Mouse (Mus musculus) gonadal fat pad, adult 2 months (tissue): ENCODE data around the gene Hlcs. TPM values are rescaled to one million over a fixed set of nuclear protein-coding genes. Genes with fewer than 3 reads are reported as not detected.

Source experiments
- DNase-seq: peaks from one replicate; pipeline ENCODE4 v3.0.0-alpha.2; 2012; ENCODE audit warnings: low read depth
- polyA plus RNA-seq: library from polyadenylated mRNA; depleted of rRNA; stranded (reverse); fragments of >200 nt; gene quantifications from 2 replicates; pipeline ENCODE4 v1.2.3, GENCODE M21; 2012

The Hlcs gene
- polyA plus RNA-seq, 1 experiment, result 13.0 TPM

- no peak for DNase-seq
These were observed 151.4 kb downstream of the Hlcs start for GRCm38 (mm10) chr16:94162000-94162399.

GRCm38 (mm10) chr16:94157819-94158218, 155.6 kb downstream of the Hlcs start:
- DNase-seq, result no peak

DNA sequence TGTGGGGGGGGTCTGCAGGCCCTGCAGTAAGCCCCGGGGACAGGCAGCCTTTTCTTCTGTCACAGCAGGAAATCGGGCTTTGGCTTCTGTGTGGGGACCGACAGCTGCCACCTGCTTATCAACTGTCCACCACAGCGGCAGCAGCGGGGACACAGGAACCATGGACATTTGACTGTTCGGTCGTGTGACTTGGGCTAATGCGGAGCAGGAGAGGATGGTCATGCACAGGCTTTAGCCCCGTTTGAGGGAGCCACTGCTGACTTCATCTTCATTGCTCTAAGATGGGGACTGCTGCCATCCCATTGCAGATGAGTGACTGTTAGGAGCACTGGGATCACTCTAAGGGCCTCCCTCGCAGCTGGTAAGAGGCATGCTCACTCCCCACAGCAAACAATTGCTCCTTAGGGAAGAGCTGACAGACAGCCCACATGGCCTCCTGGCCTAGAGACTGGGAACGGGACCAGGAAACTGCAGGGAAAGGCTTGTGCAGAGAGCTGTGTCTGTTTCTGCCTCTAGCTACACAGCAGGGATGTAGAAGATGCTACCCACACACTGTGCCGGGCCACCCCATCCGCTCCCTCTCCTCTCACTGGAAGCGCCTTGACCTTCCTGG, 158.2 kb downstream of the Hlcs start:
- no peak for DNase-seq

DNA sequence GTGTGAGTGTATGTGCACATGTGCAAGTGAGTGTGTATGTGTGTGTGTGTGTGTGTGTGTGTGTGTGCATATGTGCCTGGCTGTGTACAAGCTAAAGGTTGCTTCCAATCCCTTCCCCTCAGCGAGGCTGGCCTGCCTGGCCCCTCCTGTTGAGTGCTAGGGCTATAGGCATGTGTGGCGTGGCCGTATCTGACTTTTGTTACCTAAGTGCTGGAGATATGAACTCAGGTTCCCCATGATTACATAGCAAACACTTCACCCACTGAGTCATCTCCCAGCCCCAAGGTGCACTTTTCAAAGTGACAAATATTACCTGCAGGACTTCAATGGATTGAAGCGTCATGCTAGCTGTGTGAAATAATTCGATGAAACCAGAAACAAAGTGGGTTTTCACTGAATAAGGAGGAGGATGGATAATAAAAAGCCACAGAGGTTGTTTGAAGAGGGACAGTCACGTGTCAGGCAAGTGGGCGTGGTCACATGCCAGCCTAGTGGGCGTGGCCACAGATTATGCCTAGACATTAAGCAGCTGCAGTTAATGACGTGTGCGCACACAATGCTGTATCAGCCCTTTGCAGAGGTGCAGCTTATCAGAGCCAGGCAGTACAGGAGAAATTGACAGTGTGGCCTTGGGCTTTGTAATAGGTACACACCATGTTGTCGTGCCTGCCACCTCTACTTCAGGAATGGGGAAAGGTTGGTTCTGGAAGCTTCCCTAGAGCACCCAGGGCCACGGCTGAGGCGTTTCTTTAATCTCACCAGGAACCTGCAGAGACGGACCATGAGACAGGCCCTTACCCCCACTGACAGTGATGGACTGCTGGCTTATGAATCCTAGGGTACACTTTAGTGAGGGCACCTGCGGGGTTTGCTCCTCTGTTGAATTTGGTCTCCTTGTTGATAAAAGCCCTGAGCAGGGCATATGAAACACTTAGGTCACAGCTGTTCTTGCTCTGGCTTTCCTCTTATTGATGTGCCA, 163.0 kb downstream of the Hlcs start:
- DNase-seq, result no peak

GRCm38 (mm10) chr16:94148139-94148538, 165.2 kb downstream of the Hlcs start:
- DNase-seq, result no peak

GRCm38 (mm10) chr16:94143325-94143724, 170.0 kb downstream of the Hlcs start:
- no peak for DNase-seq

GRCm38 (mm10) chr16:94140746-94141145, 172.6 kb downstream of the Hlcs start:
- DNase-seq, result no peak

GRCm38 (mm10) chr16:94134218-94134617, 179.2 kb downstream of the Hlcs start:
- DNase-seq, result no peak

GRCm38 (mm10) chr16:94128236-94128835, 185.0 kb downstream of the Hlcs start:
- DNase-seq, result no peak

DNA sequence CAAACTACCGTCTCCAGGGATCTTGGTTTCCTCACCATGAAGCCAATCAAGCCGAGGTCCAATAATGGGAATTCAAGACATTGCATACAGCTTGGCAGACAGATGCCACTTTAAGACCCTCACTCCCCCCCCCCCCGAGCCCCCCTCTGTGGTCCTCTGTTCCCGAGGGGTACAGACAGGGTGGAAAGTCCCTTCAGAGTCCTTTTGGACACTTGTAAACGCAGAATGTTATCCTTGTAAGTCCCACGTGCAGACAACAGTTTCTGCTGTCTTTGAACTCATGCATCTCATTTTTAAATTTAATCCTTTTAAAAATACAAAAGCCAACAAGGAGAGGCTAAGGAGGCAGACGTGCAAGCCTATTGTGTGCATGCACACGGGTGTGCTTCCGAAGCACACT, 187.2 kb downstream of the Hlcs start:
- no peak for DNase-seq

- DNase-seq, result no peak
These were observed 188.0 kb downstream of the Hlcs start for GRCm38 (mm10) chr16:94125172-94125981.

GRCm38 (mm10) chr16:94123247-94123646, 190.1 kb downstream of the Hlcs start:
- no peak for DNase-seq

DNA sequence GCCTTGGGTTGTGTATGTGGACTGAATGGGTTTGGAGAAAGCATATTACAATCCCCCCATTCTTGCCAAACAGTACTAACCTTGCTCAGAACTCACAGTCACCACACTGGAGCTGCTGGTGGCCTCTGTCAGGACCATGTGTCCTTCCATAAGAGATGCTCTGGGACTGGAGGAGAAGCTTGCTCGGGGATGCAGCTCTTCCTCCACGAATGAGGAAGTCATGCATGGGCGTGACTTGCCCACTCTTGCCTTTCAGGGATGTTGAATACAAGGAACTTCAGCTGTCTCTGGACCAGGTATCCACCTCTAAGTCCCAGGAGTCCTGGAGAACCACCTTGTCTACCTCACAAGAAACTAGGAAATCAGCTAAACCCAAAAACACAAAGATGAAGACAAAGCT, 191.0 kb downstream of the Hlcs start:
- DNase-seq, result no peak

DNA sequence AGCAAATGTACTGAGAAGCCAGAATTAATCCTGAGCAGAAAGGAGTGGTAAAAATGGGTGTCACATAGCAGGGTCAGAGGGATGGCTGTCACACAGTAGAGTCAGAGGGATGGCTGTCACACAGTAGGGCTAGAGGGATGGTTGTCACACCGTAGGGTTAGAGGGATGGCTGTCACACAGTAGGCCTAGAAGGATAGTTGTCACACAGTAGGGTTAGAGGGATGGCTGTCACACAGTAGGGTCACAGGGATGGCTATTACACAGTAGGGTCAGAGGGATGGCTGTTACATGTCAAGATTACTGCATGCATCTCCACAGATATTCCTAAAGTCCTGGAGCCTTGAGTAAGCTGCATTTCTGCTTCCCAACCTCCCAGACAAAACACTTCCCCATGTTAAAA, 195.0 kb downstream of the Hlcs start:
- no peak for DNase-seq

- no peak for DNase-seq
These were observed 196.0 kb downstream of the Hlcs start for GRCm38 (mm10) chr16:94117333-94117732.

DNA sequence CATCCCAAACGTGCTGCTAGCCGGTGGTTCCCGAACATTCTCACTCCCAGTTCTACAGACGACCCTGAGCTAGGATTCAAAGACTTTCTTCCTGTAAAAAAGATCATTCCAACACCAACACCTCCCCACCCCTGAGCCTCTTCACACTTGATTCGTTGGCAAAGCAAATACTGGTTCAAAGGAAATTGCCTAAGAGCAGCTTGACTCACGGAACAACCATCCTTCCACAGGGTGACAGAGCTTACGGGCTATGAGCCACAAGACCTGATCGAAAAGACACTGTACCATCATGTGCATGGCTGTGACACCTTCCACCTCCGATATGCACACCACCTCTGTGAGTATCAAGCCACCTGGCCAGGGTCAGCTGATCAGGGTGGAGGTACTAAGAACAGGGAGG, 198.7 kb downstream of the Hlcs start:
- no peak for DNase-seq

DNA sequence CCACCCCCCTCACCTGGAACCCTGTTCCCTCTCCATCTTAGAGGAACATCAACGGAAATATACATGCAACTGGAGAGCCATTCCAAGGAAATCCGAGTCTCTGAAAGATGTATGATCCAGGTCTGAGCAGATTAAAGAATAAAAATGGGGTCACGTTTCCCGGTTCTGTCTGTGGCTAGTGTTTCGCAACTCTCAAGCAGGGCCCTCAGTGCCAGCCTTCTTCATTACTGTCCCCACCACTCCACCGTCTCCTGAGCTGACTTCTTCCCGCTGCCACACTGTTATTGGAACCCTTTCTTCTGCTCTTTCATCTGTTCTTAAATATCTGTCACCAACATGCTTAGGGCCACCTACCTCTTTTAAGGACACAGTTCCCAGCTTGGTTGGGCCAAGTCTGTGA, 200.2 kb downstream of the Hlcs start:
- no peak for DNase-seq

DNA sequence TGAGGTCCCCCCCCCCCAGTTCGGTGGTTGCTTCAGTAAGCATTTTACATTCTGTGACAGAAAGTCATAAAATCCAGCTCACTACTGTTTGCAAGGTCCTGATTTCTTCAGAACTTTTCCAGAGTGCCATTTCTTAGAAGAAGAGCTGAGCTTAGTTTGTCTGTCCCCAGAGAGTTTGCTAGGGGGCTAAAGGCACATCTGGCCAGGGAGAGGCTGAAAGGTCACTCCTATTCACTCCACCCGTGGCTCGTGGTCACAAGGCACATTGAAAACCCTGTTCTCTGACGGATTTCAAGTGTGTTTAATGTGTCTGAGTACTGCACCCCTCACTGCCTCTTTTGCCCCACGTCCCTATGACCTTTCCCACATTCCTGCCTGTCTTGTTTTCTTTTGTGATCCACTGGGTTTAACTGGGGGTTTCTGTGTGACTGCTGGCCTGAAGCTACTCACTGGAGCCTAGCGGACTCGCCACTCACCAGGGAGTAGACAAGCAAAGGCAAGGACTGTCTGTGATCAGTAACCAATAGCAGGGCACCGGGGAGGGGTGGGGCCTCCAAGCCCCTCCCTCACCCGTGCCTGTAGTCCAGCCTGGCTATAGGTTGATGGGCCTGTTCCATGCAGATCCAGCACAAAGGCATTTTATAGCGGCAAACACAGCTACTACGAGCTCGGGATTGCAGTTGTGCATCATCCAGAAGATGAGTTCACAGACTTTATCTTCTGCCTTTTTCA, 215.5 kb downstream of the Hlcs start:
- DNase-seq, result no peak

- DNase-seq, result no peak
These were observed 216.9 kb downstream of the Hlcs start for GRCm38 (mm10) chr16:94096479-94096878.

DNA sequence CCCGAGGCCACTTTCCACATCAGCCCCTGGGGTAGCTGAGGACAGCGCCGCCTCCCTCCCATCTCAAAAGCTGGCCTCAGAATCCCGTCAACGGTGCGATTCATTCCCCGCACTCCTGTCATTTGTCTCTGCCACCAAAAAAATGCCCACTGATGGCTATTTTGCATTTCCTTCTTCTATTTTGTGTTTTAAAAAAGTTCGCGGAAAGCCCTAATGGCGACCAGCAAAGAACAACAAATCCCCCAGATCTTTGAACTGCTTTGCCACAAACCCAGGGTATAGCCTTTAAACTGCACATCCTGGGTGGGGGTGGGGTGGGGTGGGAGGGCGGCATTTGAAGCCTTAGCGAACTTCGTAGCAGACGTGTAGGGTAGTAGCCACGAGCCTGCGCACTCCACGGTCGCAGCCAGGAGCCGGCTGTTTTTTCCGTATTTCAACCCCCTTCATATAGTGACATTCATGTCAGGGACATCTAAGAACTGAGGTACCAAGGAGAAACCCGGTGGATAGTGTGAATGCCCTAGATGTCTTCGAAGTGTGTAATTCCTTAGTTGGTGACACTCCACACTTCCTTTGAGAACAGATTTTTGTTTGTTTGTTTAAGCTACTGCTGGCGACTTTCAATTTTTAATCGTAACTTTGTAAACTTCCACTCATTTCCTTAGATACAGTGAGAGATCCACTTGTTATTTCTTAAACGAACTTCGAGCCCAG, 218.1 kb downstream of the Hlcs start:
- DNase-seq, result no peak
